Mouse (Mus musculus): Measurements from ENCODE around the gene Dstyk.

Gene Dstyk

GRCm38 (mm10) chr1:132388813-132389803 is 28.2 kb upstream of the Dstyk start:
- peak; percentile 43 for DNase-seq (ENCODE audit: low spot score)

GRCm38 (mm10) chr1:132389886-132390585 is 27.3 kb upstream of the Dstyk start:
- DNase-seq (ENCODE audit: low spot score), result peak; percentile 84

- peak; percentile 59 for DNase-seq (ENCODE audit: low spot score)
These were observed 26.4 kb upstream of the Dstyk start, which contains the start of gene Tmcc2 for GRCm38 (mm10) chr1:132390691-132391579. TSS of gene Tmcc2 (minus strand) at chr1:132391281.

- peak; percentile 93 for DNase-seq (ENCODE audit: low spot score)
These were observed 25.8 kb upstream of the Dstyk start for GRCm38 (mm10) chr1:132391580-132392022.

- no peak for DNase-seq (ENCODE audit: low spot score)
These were observed 24.5 kb upstream of the Dstyk start for GRCm38 (mm10) chr1:132392872-132393271.

- DNase-seq (ENCODE audit: low spot score), result no peak
These were observed 20.6 kb upstream of the Dstyk start for GRCm38 (mm10) chr1:132396705-132397104.

- no peak for DNase-seq (ENCODE audit: low spot score)
These were observed 16.8 kb upstream of the Dstyk start for GRCm38 (mm10) chr1:132400538-132400937.

- no peak for DNase-seq (ENCODE audit: low spot score)
These were observed 15.5 kb upstream of the Dstyk start for GRCm38 (mm10) chr1:132401843-132402242.

- DNase-seq (ENCODE audit: low spot score), result no peak
These were observed 6.7 kb upstream of the Dstyk start for GRCm38 (mm10) chr1:132410657-132411056.

- no peak for DNase-seq (ENCODE audit: low spot score)
These were observed 962 bp upstream of the Dstyk start for GRCm38 (mm10) chr1:132416244-132416942.

- no peak for DNase-seq (ENCODE audit: low spot score)
These were observed 438 bp upstream of the Dstyk start for GRCm38 (mm10) chr1:132416943-132417290.

- DNase-seq (ENCODE audit: low spot score), result no peak
These were observed 2.9 kb downstream of the Dstyk start for GRCm38 (mm10) chr1:132420206-132420605.

GRCm38 (mm10) chr1:132420662-132421061 is 3.3 kb downstream of the Dstyk start:
- DNase-seq (ENCODE audit: low spot score), result no peak

- no peak for DNase-seq (ENCODE audit: low spot score)
These were observed 5.7 kb downstream of the Dstyk start for GRCm38 (mm10) chr1:132422912-132423696.

- no peak for DNase-seq (ENCODE audit: low spot score)
These were observed 8.2 kb downstream of the Dstyk start for GRCm38 (mm10) chr1:132425600-132425999.

GRCm38 (mm10) chr1:132430818-132431217 is 13.5 kb downstream of the Dstyk start:
- DNase-seq (ENCODE audit: low spot score), result no peak

- DNase-seq (ENCODE audit: low spot score), result no peak
These were observed 14.4 kb downstream of the Dstyk start for GRCm38 (mm10) chr1:132431716-132432115.

- no peak for DNase-seq (ENCODE audit: low spot score)
These were observed 16.0 kb downstream of the Dstyk start for GRCm38 (mm10) chr1:132433349-132433748.

GRCm38 (mm10) chr1:132434032-132434431 is 16.7 kb downstream of the Dstyk start:
- DNase-seq (ENCODE audit: low spot score), result no peak

- no peak for DNase-seq (ENCODE audit: low spot score)
These were observed 19.1 kb downstream of the Dstyk start for GRCm38 (mm10) chr1:132436320-132436958.

Measured in embryo, embryonic 10 days (tissue).